Mouse (Mus musculus) liver, embryonic 14 days (tissue): ENCODE data around the gene Plcd4. TPM values are rescaled to one million over a fixed set of nuclear protein-coding genes. Genes with fewer than 3 reads are reported as not detected.

Experiments used
- polyA plus RNA-seq: library from polyadenylated mRNA; depleted of rRNA; stranded (reverse); fragments of >200 nt; gene quantifications from 2 replicates; pipeline ENCODE4 v1.2.3, GENCODE M21; 2012; rRNA removed

Plcd4 gene
- 0.01 TPM in 2 replicates for polyA plus RNA-seq

GRCm38 (mm10) chr1:74542451-74542961 is at the start of gene Plcd4:
TSS of gene Plcd4 (plus strand) at chr1:74542888.

GRCm38 (mm10) chr1:74505721-74506464 is 36.8 kb upstream of the Plcd4 start, which contains the start of gene Cnot9:
TSS of gene Cnot9 (plus strand) at chr1:74506058.

GRCm38 (mm10) chr1:74544184-74544583 is 1.5 kb downstream of the Plcd4 start, which contains the start of gene Usp37:
TSS of gene Usp37 (minus strand) at chr1:74544284.

DNA sequence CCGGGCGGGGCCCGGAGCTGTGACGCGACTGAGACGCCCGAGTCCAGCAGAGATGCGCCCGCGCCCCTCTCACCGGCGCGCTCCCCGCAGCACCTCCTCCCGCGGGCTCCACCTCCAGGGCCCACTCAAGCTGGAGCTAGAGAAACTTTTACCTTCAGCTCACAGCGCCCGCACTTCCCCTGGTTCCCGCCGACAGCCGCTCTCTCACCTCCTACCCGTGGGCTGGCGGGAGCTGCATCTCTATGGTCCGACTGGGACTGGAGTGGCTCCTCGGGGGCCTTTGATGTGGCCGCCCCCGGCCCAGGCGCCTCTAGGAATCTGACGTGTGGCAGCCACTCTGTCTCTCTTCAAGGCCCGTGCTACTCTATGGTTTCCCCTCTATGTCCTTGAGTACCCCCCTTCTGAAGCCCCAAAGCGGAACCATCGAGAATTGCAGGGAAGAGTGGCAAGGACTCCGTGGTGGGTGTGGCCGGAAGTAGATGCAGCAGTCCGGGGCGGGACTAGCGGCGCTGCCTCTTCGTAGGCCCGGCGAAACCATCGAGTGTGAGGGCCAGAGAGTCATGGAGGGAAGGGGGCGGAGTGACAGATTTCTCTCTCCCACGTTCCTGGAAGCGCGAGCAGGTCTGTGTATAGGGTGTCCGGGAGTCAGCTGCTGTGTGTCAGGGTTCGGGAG is 45.2 kb downstream of the Plcd4 start, which contains the start of the genes Zfp142 and Bcs1l:
Zfp142 (minus strand) TSS at position 474 of the 673 bp plus-strand sequence.
Bcs1l (plus strand) TSS at position 517 of the 673 bp plus-strand sequence.

DNA sequence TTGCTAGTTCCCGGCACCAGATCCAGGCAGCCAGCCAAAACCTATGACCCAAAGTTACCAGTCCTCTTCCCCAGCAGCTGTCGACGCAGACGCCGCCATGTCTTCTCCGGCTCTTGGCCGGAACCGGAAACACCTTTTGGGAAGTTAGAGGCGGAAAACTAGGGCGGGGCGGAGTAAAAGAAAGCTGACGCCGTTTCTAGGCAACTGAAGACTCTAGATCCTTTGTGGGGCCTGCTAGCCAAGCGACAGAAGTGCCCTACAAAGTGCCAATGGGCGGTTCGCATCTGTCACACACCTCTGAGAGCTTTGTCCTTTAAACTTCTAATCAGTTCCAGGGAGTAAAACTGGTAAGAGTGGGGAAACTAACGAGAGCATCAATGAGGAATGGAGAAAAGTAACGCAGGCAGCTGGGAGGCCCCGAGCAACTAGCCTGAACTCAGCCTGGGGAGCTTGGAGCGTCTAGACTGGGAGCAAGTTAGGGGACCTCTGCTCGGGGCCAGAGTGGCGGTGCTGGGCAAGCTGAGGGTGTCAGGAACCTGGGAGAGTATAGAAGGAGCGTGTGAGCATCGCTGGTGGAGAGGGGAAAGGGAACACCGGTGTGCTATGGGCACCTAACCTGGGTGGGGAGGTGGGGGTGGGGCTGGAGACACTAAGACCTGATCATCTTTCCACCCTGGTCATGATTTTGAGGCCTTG is 58.7 kb downstream of the Plcd4 start, which contains the start of the genes Rnf25 and Stk36:
Rnf25 (minus strand) TSS at position 131 of the 696 bp plus-strand sequence.
Stk36 (plus strand) TSS at position 179 of the 696 bp plus-strand sequence.

Other genes starting within 250 kb of the Plcd4 start
- 7.7 and 8.7 TPM in 2 replicates for gene Tmbim1, start 237.3 kb upstream of the Plcd4 start, polyA plus RNA-seq
- 0.06 and 0.11 TPM in 2 replicates for gene Catip, start 180.8 kb upstream of the Plcd4 start, polyA plus RNA-seq
- 8.0 and 13.7 TPM in 2 replicates for gene Slc11a1, start 167.7 kb upstream of the Plcd4 start, polyA plus RNA-seq
- 32.1 and 35.4 TPM in 2 replicates for gene Ctdsp1, start 151.4 kb upstream of the Plcd4 start, polyA plus RNA-seq
- 0.34 and 0.36 TPM in 2 replicates for gene Vil1, start 133.5 kb upstream of the Plcd4 start, polyA plus RNA-seq
- gene Cnot9, start 36.8 kb upstream of the Plcd4 start, polyA plus RNA-seq: 23.4 and 28.6 TPM in 2 replicates
- 4.5 and 5.5 TPM in 2 replicates for gene Usp37, start 1.4 kb downstream of the Plcd4 start, polyA plus RNA-seq
- 2.6 and 3.3 TPM in 2 replicates for gene Zfp142, start 45.4 kb downstream of the Plcd4 start, polyA plus RNA-seq
- gene Bcs1l, start 45.4 kb downstream of the Plcd4 start, polyA plus RNA-seq: 9.0 and 10.6 TPM in 2 replicates
- 20.9 and 23.6 TPM in 2 replicates for gene Rnf25, start 58.5 kb downstream of the Plcd4 start, polyA plus RNA-seq
- 0.18 and 0.20 TPM in 2 replicates for gene Stk36, start 58.6 kb downstream of the Plcd4 start, polyA plus RNA-seq
- 6.6 and 8.4 TPM in 2 replicates for gene Ttll4, start 118.9 kb downstream of the Plcd4 start, polyA plus RNA-seq
- 2.4 and 3.7 TPM in 2 replicates for gene Cyp27a1, start 170.7 kb downstream of the Plcd4 start, polyA plus RNA-seq
- gene Prkag3, start 206.3 kb downstream of the Plcd4 start, polyA plus RNA-seq: 0.01 and 0.08 TPM in 2 replicates
- gene Wnt6, start 229.0 kb downstream of the Plcd4 start, polyA plus RNA-seq: 0.07 and 0.24 TPM in 2 replicates
- 0.06 TPM in 1 of 2 replicates, not detected in the other for gene Wnt10a, start 248.6 kb downstream of the Plcd4 start, polyA plus RNA-seq